Mouse (Mus musculus) MEL (cell line): ENCODE measurements around the gene Gosr2. TPM values are rescaled to one million over a fixed set of nuclear protein-coding genes. Genes with fewer than 3 reads are reported as not detected.

Experiments used
- DNase-seq: peaks from one replicate; pipeline ENCODE4 v3.0.0; 2011; ENCODE audit warnings: low read depth, low spot score
- H3K27ac ChIP-seq: 2 replicates; pipeline ENCODE4 v1.5.1; 2012; ENCODE audit warnings: low read depth, mild to moderate bottlenecking, control low read depth, low read length, moderate library complexity; ENCODE audit not compliant: control insufficient read depth
- H3K27me3 ChIP-seq, 2 experiments: fragments of 150-350 bp in 1 of 2; sonication (generic) in 1 of 2; 2 replicates each; pipeline ENCODE4 v1.6.1; 2012; ENCODE audit warnings: low read length in 2 of 2, mild to moderate bottlenecking in 2 of 2, improper control_type of control experiment in 1 of 2, moderate library complexity in 1 of 2; ENCODE audit not compliant: insufficient read depth in 2 of 2, control insufficient read depth in 1 of 2
- H3K36me3 ChIP-seq, 2 experiments: 2 replicates each; pipeline ENCODE4 v1.6.1; 2012 to 2014; ENCODE audit warnings: low read length in 2 of 2, improper control_type of control experiment in 1 of 2, inconsistent platforms in 1 of 2, mild to moderate bottlenecking in 1 of 2; ENCODE audit not compliant: insufficient read depth in 2 of 2, control insufficient read depth in 1 of 2
- H3K4me1 ChIP-seq, 2 experiments: fragments of 150-350 bp in 1 of 2; sonication (generic) in 1 of 2; 2 replicates each; pipeline ENCODE4 v1.6.1; 2012; ENCODE audit warnings: low read length in 2 of 2, improper control_type of control experiment in 1 of 2, mild to moderate bottlenecking in 1 of 2; ENCODE audit not compliant: insufficient read depth in 2 of 2, control insufficient read depth in 1 of 2
- H3K4me3 ChIP-seq, 2 experiments: fragments of 150-350 bp in 1 of 2; sonication (generic) in 1 of 2; 2 replicates each; pipeline ENCODE4 v1.5.1; 2012; ENCODE audit warnings: low read depth in 2 of 2, low read length in 2 of 2, mild to moderate bottlenecking in 2 of 2, moderate library complexity in 2 of 2, control low read depth in 1 of 2, improper control_type of control experiment in 1 of 2; ENCODE audit not compliant: control insufficient read depth in 1 of 2, insufficient read depth in 1 of 2
- H3K79me2 ChIP-seq: 2 replicates; pipeline ENCODE4 v1.6.1; 2012; ENCODE audit warnings: mild to moderate bottlenecking, low read length, moderate library complexity; ENCODE audit not compliant: control insufficient read depth, poor library complexity, insufficient read depth
- H3K9ac ChIP-seq: 2 replicates; pipeline ENCODE4 v1.6.1; 2012; ENCODE audit warnings: low read depth, mild to moderate bottlenecking, control low read depth, low read length, moderate library complexity; ENCODE audit not compliant: control insufficient read depth, poor library complexity, severe bottlenecking
- H3K9me3 ChIP-seq: fragments of 150-350 bp; sonication (generic); replicated peaks from 2 replicates; pipeline ENCODE4 v1.6.1; 2012; ENCODE audit warnings: mild to moderate bottlenecking, low read length, improper control_type of control experiment, moderate library complexity; ENCODE audit not compliant: insufficient read depth
- CHD1 ChIP-seq: IDR thresholded peaks from 2 replicates; pipeline ENCODE4 v1.6.1; 2012; ENCODE audit warnings: low read depth, mild to moderate bottlenecking, inconsistent platforms, low read length, improper control_type of control experiment
- CHD2 ChIP-seq: IDR thresholded peaks from 2 replicates; pipeline ENCODE4 v1.6.1; 2011; ENCODE audit warnings: low read length, improper control_type of control experiment
- EP300 ChIP-seq, 2 experiments: IDR thresholded peaks; 2 replicates each; pipeline ENCODE4 v1.6.1; 2011; ENCODE audit warnings: improper control_type of control experiment in 2 of 2, low read length in 2 of 2, low read depth in 1 of 2, mild to moderate bottlenecking in 1 of 2
- GATA1 ChIP-seq: IDR thresholded peaks from 2 replicates; pipeline ENCODE4 v1.6.1; 2011; ENCODE audit warnings: low read depth, low read length, improper control_type of control experiment
- HCFC1 ChIP-seq: IDR thresholded peaks from 2 replicates; pipeline ENCODE4 v1.6.1; 2012; ENCODE audit warnings: low read depth, mild to moderate bottlenecking, inconsistent platforms, low read length, improper control_type of control experiment, moderate library complexity
- JUND ChIP-seq: IDR thresholded peaks from 2 replicates; pipeline ENCODE4 v1.6.1; 2011; ENCODE audit warnings: low read depth, mild to moderate bottlenecking, improper control_type of control experiment, low read length
- MEF2A ChIP-seq: IDR thresholded peaks from 2 replicates; pipeline ENCODE4 v1.6.1; 2014; ENCODE audit warnings: low read depth, mild to moderate bottlenecking, inconsistent platforms, low read length, improper control_type of control experiment; ENCODE audit not compliant: poor library complexity, insufficient replicate concordance, severe bottlenecking; ENCODE audit errors: extremely low read depth
- MYB ChIP-seq: IDR thresholded peaks from 2 replicates; pipeline ENCODE4 v1.6.1; 2011; ENCODE audit warnings: mild to moderate bottlenecking, low read depth, low read length, improper control_type of control experiment
- NELFE ChIP-seq: IDR thresholded peaks from 2 replicates; pipeline ENCODE4 v1.6.1; 2011; ENCODE audit warnings: low read depth, low read length, improper control_type of control experiment
- NRF1 ChIP-seq: IDR thresholded peaks from 2 replicates; pipeline ENCODE4 v1.6.1; 2014; ENCODE audit warnings: low read depth, mild to moderate bottlenecking, inconsistent platforms, low read length, improper control_type of control experiment, moderate library complexity; ENCODE audit not compliant: poor library complexity, insufficient read depth, severe bottlenecking
- POLR2A ChIP-seq, 2 experiments: IDR thresholded peaks; 2 replicates each; pipeline ENCODE4 v1.6.1; 2011 to 2012; ENCODE audit warnings: low read length in 2 of 2, mild to moderate bottlenecking in 2 of 2, control low read depth in 1 of 2, improper control_type of control experiment in 1 of 2, low read depth in 1 of 2, moderate library complexity in 1 of 2; ENCODE audit not compliant: control insufficient read depth in 1 of 2, insufficient read depth in 1 of 2, poor library complexity in 1 of 2
- POLR2AphosphoS2 ChIP-seq: IDR thresholded peaks from 2 replicates; pipeline ENCODE4 v1.6.1; 2011; ENCODE audit warnings: low read length, improper control_type of control experiment
- POLR2AphosphoS5 ChIP-seq: IDR thresholded peaks from 2 replicates; pipeline ENCODE4 v1.6.1; 2012; ENCODE audit warnings: low read depth, borderline replicate concordance, mild to moderate bottlenecking, inconsistent platforms, low read length, moderate library complexity, mixed read lengths
- RAD21 ChIP-seq: IDR thresholded peaks from 2 replicates; pipeline ENCODE4 v1.6.1; 2011; ENCODE audit warnings: mild to moderate bottlenecking, low read depth, low read length, improper control_type of control experiment
- RCOR1 ChIP-seq: IDR thresholded peaks from 2 replicates; pipeline ENCODE4 v1.6.1; 2012; ENCODE audit warnings: low read depth, mild to moderate bottlenecking, inconsistent platforms, low read length, improper control_type of control experiment
- TAL1 ChIP-seq: IDR thresholded peaks from 2 replicates; pipeline ENCODE4 v1.6.1; 2012; ENCODE audit warnings: mild to moderate bottlenecking, inconsistent platforms, low read length, moderate library complexity, mixed read lengths
- TBP ChIP-seq: IDR thresholded peaks from 2 replicates; pipeline ENCODE4 v1.8.0; 2011; ENCODE audit warnings: low read depth, low read length, improper control_type of control experiment
- TCF12 ChIP-seq: IDR thresholded peaks from 2 replicates; pipeline ENCODE4 v1.6.1; 2014; ENCODE audit warnings: low read depth, mild to moderate bottlenecking, inconsistent platforms, low read length, improper control_type of control experiment, moderate library complexity
- USF2 ChIP-seq, 2 experiments: IDR thresholded peaks; 2 replicates each; pipeline ENCODE4 v1.6.1; 2011 to 2012; ENCODE audit warnings: improper control_type of control experiment in 2 of 2, low read length in 2 of 2, borderline replicate concordance in 1 of 2, inconsistent platforms in 1 of 2, low read depth in 1 of 2, mild to moderate bottlenecking in 1 of 2; ENCODE audit not compliant: insufficient read depth in 1 of 2
- ZNF384 ChIP-seq: IDR thresholded peaks from 2 replicates; pipeline ENCODE4 v1.6.1; 2012; ENCODE audit warnings: low read depth, mild to moderate bottlenecking, inconsistent platforms, low read length, improper control_type of control experiment
- polyA plus RNA-seq, 2 experiments: library from polyadenylated mRNA; stranded (reverse) in 1 of 2; unstranded in 1 of 2; fragments of >175 nt in 1 of 2; fragments of >200 nt in 1 of 2; gene quantifications; 2 replicates each; pipeline versions ENCODE4 v1.2.1 to v1.2.4; 2012; ENCODE audit warnings: low replicate concordance in 2 of 2, low read depth in 1 of 2; ENCODE audit not compliant: insufficient read length in 2 of 2, insufficient read depth in 1 of 2, missing spikeins in 1 of 2
- total RNA-seq: library from RNA; depleted of rRNA; stranded (reverse); fragments of 300-350 nt; gene quantifications from 2 replicates; pipeline ENCODE4 v1.2.3, GENCODE M21; 2012

Gosr2 gene
- total and polyA plus RNA-seq, 3 experiments, result 101 to 149 TPM; not detected in 1

DNA sequence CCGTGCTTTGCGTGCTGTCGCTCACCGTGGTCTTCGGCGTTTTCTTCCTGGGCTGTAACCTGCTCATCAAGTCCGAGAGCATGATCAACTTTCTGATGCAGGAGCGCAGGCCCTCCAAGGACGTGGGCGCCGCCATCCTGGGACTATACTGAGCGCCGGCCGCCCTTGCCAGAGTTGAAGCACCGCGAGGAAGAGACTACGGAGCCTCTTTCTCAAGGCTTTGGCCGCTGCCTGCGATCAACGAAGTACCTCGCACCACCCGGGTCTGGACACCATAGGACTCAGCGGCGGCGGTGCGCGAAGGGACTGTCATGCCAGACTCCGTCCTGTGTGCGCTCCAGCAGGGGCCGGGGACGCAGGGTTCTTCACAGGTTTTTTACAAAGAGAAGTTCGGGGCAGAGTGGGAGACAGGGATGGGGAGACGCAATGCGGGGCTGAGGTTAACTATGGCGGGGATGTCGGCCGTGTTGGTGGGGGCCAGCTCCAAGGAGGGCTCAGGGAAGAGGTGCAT, 47.7 kb downstream of the Gosr2 start:
- no peak overlapping the region for H3K27ac ChIP-seq
- H3K36me3 ChIP-seq, result no peaks in the 10 kb centered on the region
- H3K27me3 ChIP-seq, result no peaks in the 10 kb centered on the region
- H3K79me2 ChIP-seq, result no peaks in the 10 kb centered on the region
- no peak overlapping the region for H3K4me3 ChIP-seq
- TF ChIP-seq JUND, result no peak
- TF ChIP-seq, all 39 proteins: peak for 0
- no peak for DNase-seq
- no peaks in the 10 kb centered on the region for H3K9me3 ChIP-seq
- H3K4me1 ChIP-seq, result no peaks in the 10 kb centered on the region
- no peak overlapping the region for H3K9ac ChIP-seq

DNA sequence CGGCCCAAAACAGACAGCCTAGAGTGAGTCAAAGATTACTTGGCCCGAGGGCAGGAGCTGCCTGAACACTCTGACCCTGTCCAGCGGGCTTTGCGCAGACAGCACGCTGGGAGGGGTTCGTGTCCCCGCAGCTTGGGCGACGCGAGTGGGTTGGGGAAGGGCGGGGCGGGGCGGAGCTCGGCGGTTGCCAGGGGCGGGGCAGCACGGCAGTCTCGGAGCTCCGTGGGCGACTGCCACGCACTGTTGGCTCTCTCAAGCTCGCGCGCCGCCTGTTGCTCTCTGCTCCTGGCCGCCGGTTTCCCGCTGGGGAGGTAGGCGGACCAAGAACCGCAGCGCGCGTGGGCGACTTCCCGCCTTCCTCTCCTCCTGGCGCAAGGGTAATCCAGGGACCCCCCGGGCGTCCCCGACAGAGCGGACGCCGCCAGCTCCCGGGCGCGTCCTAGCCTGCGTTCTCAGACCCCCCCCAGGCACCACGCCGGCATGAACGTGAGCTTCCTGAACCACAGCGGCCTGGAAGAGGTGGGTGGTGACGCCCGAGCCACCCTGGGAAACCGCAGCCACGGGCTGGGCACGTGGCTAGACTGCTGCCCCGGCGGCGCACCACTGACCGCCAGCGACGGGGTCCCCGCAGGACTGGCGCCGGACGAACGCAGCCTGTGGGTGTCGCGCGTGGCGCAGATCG, 48.3 kb downstream of the Gosr2 start, which contains the start of gene Rprml:
TSS of gene Rprml (plus strand) at position 270 of the 682 bp plus-strand sequence.
- Histone ChIP-seq H3K9ac (no peak within 1 kb of the TSS), H3K79me2 (no peaks in the 10 kb centered on the region), H3K4me3 (no peak within 1 kb of the TSS), H3K27me3 (no peaks in the 10 kb centered on the region), H3K4me1 (no peaks in the 10 kb centered on the region), H3K36me3 (no peaks in the 10 kb centered on the region), H3K27ac (no peak within 1 kb of the TSS), H3K9me3 (no peaks in the 10 kb centered on the region)
- no peak for DNase-seq
- no peak for TF ChIP-seq POLR2AphosphoS5
- TF ChIP-seq TCF12, result no peak
- TF ChIP-seq CHD2, result no peak
- no peak for TF ChIP-seq NRF1
- TF ChIP-seq TAL1, result no peak
- no peak for TF ChIP-seq NELFE
- no peak for TF ChIP-seq HCFC1
- TF ChIP-seq RCOR1, result no peak
- TF ChIP-seq GATA1, result no peak
- TF ChIP-seq POLR2AphosphoS2, result no peak
- no peak for TF ChIP-seq ZNF384
- no peak for TF ChIP-seq TBP
- TF ChIP-seq CHD1, result no peak
- no peak for TF ChIP-seq MYB
- no peak for TF ChIP-seq USF2 (IDR thresholded peaks at IDR 0.05; ENCODE audit: borderline replicate concordance in 1 of 2, insufficient read depth in 1 of 2, low read depth in 1 of 2, low read length in 2 of 2)
- no peak for TF ChIP-seq EP300 (IDR thresholded peaks at IDR 0.05; ENCODE audit: low read depth in 1 of 2, low read length in 2 of 2)
- TF ChIP-seq POLR2A (IDR thresholded peaks at IDR 0.05; ENCODE audit: control insufficient read depth in 1 of 2, insufficient read depth in 1 of 2, low read depth in 1 of 2, low read length in 2 of 2, poor library complexity in 1 of 2), result no peak
- TF ChIP-seq MEF2A, result no peak
- TF ChIP-seq RAD21, result no peak
